Mouse (Mus musculus) hindbrain, embryonic 13.5 days (tissue): ENCODE results near the gene Ccdc175. TPM values are rescaled to one million over a fixed set of nuclear protein-coding genes. Genes with fewer than 3 reads are reported as not detected.

ENCODE experiments used
- ATAC-seq: fragments of 200-750 bp; cut with Nextera tagmentation; 2 replicates; pipeline ENCODE4 v1.8.0; 2017; ENCODE audit warnings: moderate TSS enrichment; ENCODE audit not compliant: low FRiP score
- H3K27ac ChIP-seq: fragments of 300-500 bp; sonication (generic); 2 replicates; pipeline ENCODE4 v1.5.1; 2015; ENCODE audit warnings: inconsistent platforms, mild to moderate bottlenecking, moderate library complexity
- H3K27me3 ChIP-seq: fragments of 300-500 bp; sonication (generic); 2 replicates; pipeline ENCODE4 v1.6.1; 2015; ENCODE audit warnings: mild to moderate bottlenecking, inconsistent platforms
- H3K36me3 ChIP-seq: fragments of 300-500 bp; sonication (generic); 2 replicates; pipeline ENCODE4 v1.6.1; 2015; ENCODE audit warnings: mild to moderate bottlenecking, inconsistent platforms
- H3K4me1 ChIP-seq: fragments of 300-500 bp; sonication (generic); replicated peaks from 2 replicates; pipeline ENCODE4 v1.6.1; 2015; ENCODE audit warnings: inconsistent platforms
- H3K4me2 ChIP-seq: fragments of 300-500 bp; sonication (generic); 2 replicates; pipeline ENCODE4 v1.6.1; 2015; ENCODE audit warnings: inconsistent platforms, mild to moderate bottlenecking, moderate library complexity
- H3K4me3 ChIP-seq: fragments of 300-500 bp; sonication (generic); 2 replicates; pipeline ENCODE4 v1.5.1; 2015; ENCODE audit warnings: mild to moderate bottlenecking, inconsistent platforms
- H3K9ac ChIP-seq: fragments of 300-500 bp; sonication (generic); 2 replicates; pipeline ENCODE4 v1.6.1; 2015; ENCODE audit warnings: mild to moderate bottlenecking, inconsistent platforms
- H3K9me3 ChIP-seq: fragments of 300-500 bp; sonication (generic); 2 replicates; pipeline ENCODE4 v1.6.1; 2016; ENCODE audit warnings: inconsistent platforms
- WGBS: fragments of 180-500 bp; shearing (Covaris S2); methylation state at CpG from one replicate; pipeline ENCODE4 v1.1.7; 2015; 5-methylcytosine and 5-hydroxymethylcytosine counted together
- polyA plus RNA-seq: library from polyadenylated mRNA; unstranded; fragments of >200 nt; fragmentation: Nextera tagmentation; extraction: Ambion mirVana; gene quantifications from 2 replicates; pipeline ENCODE4 v1.2.1, GENCODE M21; 2015

Gene Ccdc175
- not detected in 2 replicates for polyA plus RNA-seq

DNA sequence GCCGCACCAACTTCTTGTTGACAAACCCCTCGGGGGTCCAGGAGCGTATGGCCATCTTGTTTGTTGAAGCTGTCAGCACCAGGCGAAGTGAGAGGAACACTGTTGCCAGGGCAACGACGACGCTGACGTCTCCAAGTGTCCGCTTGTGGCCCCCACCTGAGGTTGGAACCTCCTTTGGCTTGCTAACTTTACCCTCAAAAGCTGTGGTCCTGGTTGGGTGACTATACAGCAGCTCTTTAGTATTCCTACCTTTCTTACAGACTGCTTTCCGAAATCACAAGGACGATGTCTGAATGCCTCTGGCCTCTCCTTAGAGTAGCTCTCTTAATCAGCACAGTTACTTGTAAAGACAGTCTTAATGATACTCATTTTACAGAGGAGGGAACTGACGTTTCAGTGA is at the start of gene Ccdc175:
Gene Ccdc175 (minus strand): TSS at position 101 of the 400 bp plus-strand sequence.
- H3K9ac ChIP-seq = no peak within 1 kb of the TSS
- H3K4me2 ChIP-seq = no peak within 1 kb of the TSS
- 81% methylated on average over 12 of the region's 12 CpGs for WGBS
- H3K36me3 ChIP-seq = no peaks in the 10 kb centered on the region
- H3K9me3 ChIP-seq = no peaks in the 10 kb centered on the region
- no peaks in the 10 kb centered on the region for H3K27me3 ChIP-seq
- ATAC-seq = no peak
- no peaks in the 10 kb centered on the region for H3K4me1 ChIP-seq
- H3K27ac ChIP-seq = no peak within 1 kb of the TSS
- no peak within 1 kb of the TSS for H3K4me3 ChIP-seq

DNA sequence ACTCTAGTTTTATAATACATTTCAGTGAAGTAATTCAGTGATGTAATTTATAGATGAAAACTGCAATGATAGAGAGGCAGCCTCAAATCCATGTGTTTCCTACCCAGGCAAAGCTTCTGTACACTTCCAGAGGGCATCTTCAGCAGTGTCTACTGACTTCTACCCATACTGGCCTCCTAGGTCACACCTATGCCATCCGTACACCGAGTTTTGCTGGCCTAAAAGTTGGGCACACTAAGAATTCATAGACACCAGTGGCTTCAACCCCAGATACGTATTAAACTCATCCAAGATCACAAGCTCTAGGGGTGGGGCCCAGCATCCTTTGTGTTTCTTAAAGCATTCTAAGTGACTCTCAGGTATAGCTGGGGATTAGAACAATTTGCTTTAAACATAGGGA is 49.3 kb upstream of the Ccdc175 start:
- Histone ChIP-seq H3K4me2 (peak overlapping the region; percentile 66), H3K27me3 (no peaks in the 10 kb centered on the region), H3K4me1 (peaks cover 63% of the 10 kb centered on the region), H3K27ac (peak overlapping the region; percentile 98), H3K36me3 (peaks cover 9% of the 10 kb centered on the region), H3K9me3 (no peaks in the 10 kb centered on the region), H3K4me3 (peak overlapping the region; percentile 74), H3K9ac (peak overlapping the region; percentile 97)
- ATAC-seq = no peak
- WGBS = 69% methylated on average over 3 of the region's 3 CpGs

DNA sequence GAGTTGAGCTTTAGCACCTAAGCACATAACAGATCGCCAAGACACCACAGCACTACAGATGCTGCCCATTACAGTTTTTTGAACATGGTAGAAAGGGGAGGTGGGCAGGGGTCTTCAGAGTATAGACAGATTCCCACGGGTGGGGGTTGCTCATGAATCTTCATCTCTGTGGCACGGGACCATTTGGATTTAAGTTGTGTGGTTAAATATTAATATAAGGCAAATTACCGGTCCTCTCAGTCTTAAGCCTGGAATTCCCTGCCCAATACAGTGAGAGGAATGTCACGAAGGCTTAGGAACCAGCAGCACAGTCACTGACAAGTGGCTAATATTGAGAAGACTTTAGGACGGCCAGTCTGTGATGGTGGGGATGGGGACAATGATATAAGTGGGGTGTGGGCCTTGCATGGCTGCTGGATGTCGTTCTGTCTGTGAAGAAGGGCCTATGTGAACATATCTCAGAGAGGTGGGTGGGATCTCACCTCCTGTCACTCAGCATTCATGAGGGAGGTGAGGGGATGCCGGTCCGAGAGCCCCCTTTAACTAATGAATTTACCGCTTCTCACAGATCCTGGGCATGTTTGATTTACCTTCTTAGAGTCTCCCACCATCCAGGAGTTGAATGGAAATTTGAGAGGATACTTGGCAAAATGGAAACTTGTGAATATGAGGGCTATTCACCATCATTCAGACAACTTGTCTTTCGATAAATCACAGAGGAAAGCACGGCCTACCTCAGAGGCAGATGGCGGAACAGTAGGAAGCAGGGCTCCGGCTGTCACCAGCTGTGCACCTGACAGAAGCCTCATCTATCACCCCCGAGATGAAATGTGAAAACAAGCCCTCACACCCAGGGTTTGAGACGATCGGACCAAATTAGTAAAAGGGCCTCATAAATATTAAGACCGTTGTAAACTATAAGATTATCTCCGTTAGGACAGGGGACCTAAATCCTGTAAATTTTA is 48.3 kb upstream of the Ccdc175 start:
- H3K9me3 ChIP-seq = no peaks in the 10 kb centered on the region
- H3K4me2 ChIP-seq = peak overlapping the region; percentile 66
- peaks cover 12% of the 10 kb centered on the region for H3K36me3 ChIP-seq
- no peak for ATAC-seq
- peak overlapping the region; percentile 74 for H3K4me3 ChIP-seq
- WGBS = 47% methylated on average over 19 of the region's 19 CpGs
- peaks cover 64% of the 10 kb centered on the region for H3K4me1 ChIP-seq
- peak overlapping the region; percentile 98 for H3K27ac ChIP-seq
- peak overlapping the region; percentile 97 for H3K9ac ChIP-seq
- H3K27me3 ChIP-seq = no peaks in the 10 kb centered on the region

DNA sequence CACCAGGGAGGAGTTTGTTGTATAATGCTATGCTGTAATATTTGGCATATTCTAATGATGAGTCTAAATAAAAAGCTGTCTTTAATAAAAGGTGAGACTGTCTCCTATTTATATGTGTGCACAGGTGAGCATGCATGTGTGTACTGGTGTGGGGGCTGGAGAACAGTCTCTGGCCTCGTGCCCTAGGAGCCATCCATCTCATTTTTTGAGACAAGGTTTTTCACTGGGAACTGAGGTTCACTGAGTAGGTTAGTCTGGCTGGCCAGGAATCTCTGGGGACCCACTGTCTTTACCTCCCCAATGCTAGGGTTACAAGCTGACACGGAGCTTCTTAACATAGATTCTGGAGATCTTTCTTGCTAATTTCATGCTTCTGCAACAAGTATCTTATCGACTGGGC is 47.3 kb upstream of the Ccdc175 start:
- Histone ChIP-seq H3K4me2 (peak overlapping the region; percentile 66), H3K36me3 (peaks cover 15% of the 10 kb centered on the region), H3K4me3 (peak overlapping the region; percentile 74), H3K27me3 (no peaks in the 10 kb centered on the region), H3K27ac (peak overlapping the region; percentile 35; the same call in 1 of the 2 replicates), H3K9ac (peak overlapping the region; percentile 97), H3K9me3 (no peaks in the 10 kb centered on the region), H3K4me1 (peaks cover 69% of the 10 kb centered on the region)
- 58% methylated on average over 3 of the region's 3 CpGs for WGBS
- no peak for ATAC-seq

DNA sequence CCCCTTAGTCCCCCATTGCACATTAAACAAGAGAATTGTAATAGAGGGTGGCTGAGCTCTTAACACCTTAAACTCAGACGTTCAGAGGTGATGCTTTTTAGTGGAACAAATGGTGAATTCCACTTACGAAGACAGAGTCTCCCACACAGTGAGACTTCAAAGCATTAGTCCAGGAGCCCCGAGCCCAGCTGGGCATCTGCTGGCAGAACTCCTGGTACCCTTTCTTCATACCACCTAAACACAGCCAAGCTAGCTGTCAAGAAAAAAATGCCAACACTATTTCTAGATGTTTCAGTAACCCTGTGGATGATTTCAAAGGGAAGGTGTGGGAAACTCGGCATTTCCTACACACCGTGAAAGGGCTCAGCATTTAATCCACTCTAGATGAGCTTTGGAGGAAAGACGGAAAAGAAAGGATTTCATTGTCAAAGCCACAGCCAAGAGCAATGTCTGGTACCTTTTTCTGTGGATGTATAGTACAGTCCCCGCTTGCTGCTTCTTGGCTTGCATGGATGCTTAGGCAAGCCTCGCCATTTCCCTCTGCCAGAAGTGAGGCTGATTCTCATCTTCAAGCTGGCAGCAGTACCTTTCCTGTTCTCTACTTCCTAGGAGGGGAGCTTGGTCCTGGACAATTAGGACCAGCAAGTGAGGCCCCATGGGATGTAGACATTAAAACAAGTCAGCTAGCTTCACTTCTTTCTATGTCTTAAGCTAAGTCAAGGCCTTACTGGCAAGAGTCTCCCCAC is 44.8 kb upstream of the Ccdc175 start:
- no peak overlapping the region for H3K27ac ChIP-seq
- no peak overlapping the region for H3K4me3 ChIP-seq
- peak overlapping the region; percentile 21; the same call in 1 of the 2 replicates for H3K4me2 ChIP-seq
- peaks cover 84% of the 10 kb centered on the region for H3K4me1 ChIP-seq
- no peak for ATAC-seq
- H3K9me3 ChIP-seq = no peaks in the 10 kb centered on the region
- 74% methylated on average over 8 of the region's 8 CpGs for WGBS
- H3K36me3 ChIP-seq = peaks cover 22% of the 10 kb centered on the region
- H3K9ac ChIP-seq = no peak overlapping the region; the same call in 1 of the 2 replicates
- H3K27me3 ChIP-seq = no peaks in the 10 kb centered on the region

DNA sequence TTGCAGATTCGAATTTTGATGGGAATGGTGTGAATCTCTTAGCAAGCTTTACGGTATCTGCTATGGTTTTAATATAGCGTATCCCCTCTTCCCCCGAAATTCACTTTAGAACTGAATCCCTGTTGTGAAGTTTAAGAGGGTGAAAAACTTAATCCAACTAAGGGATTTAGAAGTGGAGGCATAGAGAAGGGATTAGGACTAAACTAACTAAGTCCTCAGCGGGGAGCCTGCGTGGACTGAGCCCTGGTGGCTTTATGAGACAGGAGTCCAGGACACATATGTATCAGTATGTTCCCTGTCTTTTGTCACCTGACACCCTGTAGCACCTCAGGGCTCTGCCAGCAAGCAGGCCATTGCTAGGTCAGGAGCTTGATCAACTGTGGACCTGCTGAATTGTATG is 42.9 kb upstream of the Ccdc175 start:
- H3K4me1 ChIP-seq = peaks cover 75% of the 10 kb centered on the region
- 92% methylated on average over 6 of the region's 6 CpGs for WGBS

DNA sequence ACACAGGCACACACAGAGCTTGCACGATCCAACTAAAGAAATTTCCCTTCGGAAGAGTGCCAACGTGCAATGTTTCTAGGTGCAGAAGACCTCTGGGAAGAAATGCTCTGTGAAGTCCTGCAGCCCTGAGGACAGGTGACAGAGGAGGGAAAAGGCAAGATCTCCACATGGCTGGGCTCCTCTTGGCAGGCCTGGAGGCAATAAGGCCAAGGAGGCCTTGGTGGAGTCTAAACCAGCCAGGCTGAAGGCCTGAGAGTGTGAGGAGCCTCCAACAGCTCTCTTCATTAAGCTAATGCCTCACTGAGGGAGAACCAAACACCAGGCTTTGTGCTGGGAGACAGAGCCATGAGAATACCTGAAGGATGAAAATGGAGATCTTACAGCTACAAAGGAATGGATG is 40.5 kb upstream of the Ccdc175 start:
- WGBS = 94% methylated on average over 3 of the region's 3 CpGs
- no peak overlapping the region for H3K4me2 ChIP-seq
- H3K9ac ChIP-seq = no peak overlapping the region
- H3K27ac ChIP-seq = no peak overlapping the region
- H3K4me1 ChIP-seq = peaks cover 55% of the 10 kb centered on the region
- H3K27me3 ChIP-seq = no peaks in the 10 kb centered on the region
- no peak overlapping the region for H3K4me3 ChIP-seq
- no peaks in the 10 kb centered on the region for H3K9me3 ChIP-seq
- peaks cover 62% of the 10 kb centered on the region for H3K36me3 ChIP-seq
- ATAC-seq = no peak

More for the DNA sequence above, 42.9 kb upstream of the Ccdc175 start:
- ATAC-seq = no peak
- H3K27ac ChIP-seq = no peak overlapping the region
- no peak overlapping the region for H3K4me3 ChIP-seq
- H3K9ac ChIP-seq = no peak overlapping the region
- H3K9me3 ChIP-seq = no peaks in the 10 kb centered on the region
- H3K27me3 ChIP-seq = no peaks in the 10 kb centered on the region
- H3K36me3 ChIP-seq = peaks cover 40% of the 10 kb centered on the region
- H3K4me2 ChIP-seq = no peak overlapping the region

DNA sequence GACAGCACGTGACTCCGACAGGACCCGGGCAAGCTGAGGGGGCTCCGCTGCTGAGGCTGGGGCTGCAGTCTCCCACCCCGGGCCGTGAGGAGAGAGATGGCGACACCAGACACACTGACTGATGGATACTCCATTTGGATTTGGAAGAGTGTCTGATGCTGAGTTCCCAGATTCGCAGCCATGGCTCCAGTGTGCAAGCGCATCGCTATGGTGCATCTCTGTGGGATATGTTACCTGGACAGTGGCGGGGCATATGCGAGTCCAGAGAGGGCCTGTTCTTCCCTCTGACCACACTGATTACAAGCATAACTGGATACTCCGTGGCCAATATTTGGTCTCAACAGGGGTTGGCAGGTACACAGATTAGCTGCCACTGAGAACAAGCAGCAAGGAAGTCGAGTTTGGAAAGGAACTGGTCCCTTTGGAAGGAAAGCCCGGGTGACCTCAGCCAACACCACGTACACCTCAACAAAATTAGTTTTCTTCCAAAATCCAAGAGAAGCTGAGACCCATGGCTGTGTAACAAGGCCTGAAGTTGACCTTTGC is 38.8 kb upstream of the Ccdc175 start:
- WGBS = 90% methylated on average over 16 of the region's 16 CpGs
- no peaks in the 10 kb centered on the region for H3K27me3 ChIP-seq
- H3K4me2 ChIP-seq = no peak overlapping the region
- H3K4me1 ChIP-seq = peaks cover 39% of the 10 kb centered on the region
- peaks cover 70% of the 10 kb centered on the region for H3K36me3 ChIP-seq
- H3K9ac ChIP-seq = no peak overlapping the region
- no peaks in the 10 kb centered on the region for H3K9me3 ChIP-seq
- ATAC-seq = no peak
- no peak overlapping the region for H3K27ac ChIP-seq
- H3K4me3 ChIP-seq = no peak overlapping the region

DNA sequence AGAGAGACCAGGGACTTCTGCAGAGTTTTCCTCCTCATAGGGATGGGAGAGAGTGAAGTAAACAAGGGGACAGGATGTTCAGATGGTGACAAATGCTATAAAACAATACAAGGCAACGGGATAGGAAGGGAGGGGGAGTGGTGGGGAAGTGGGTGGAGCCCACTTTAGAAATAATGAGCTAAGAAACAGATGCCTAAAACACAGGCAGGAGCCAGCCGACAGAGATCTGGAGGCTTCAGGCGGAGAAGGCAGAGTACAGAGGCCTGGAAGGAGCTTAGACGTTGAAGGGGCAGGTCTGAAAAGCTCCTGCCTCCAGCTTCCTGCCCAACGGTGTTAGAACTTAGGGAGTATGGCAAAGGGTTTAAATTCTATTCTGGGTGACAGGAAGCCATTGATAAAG is 28.7 kb upstream of the Ccdc175 start:
- Histone ChIP-seq H3K27me3 (no peaks in the 10 kb centered on the region), H3K27ac (no peak overlapping the region), H3K4me1 (no peaks in the 10 kb centered on the region), H3K9ac (no peak overlapping the region), H3K9me3 (no peaks in the 10 kb centered on the region), H3K4me2 (no peak overlapping the region), H3K4me3 (no peak overlapping the region), H3K36me3 (peaks cover 93% of the 10 kb centered on the region)
- no peak for ATAC-seq
- WGBS = 67% methylated on average over 5 of the region's 5 CpGs

DNA sequence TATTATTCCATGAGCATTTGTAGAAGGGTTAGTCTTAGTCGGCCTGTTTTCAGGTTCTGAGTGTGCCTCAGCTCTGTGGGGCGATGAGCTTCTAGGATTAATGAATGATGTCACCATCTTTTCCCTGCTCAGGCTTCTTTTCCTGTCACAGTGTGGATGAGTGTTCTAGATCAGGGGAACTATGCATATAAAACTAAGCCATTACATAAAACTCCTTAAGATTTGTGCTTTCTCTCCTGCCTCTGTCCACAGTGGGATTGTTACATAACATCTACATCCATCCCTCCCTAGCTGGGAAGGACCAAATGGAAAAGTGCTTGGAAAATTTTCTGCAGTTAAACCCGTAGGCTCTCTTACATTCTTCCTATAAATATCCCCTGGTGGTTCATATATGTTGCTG is 16.0 kb upstream of the Ccdc175 start:
- Histone ChIP-seq H3K4me2 (no peak overlapping the region), H3K9ac (no peak overlapping the region), H3K9me3 (no peaks in the 10 kb centered on the region), H3K36me3 (peaks cover 8% of the 10 kb centered on the region; the same call in 1 of the 2 replicates), H3K27me3 (no peaks in the 10 kb centered on the region), H3K4me1 (peaks cover 10% of the 10 kb centered on the region), H3K27ac (no peak overlapping the region), H3K4me3 (no peak overlapping the region)
- ATAC-seq = no peak
- WGBS = 94% methylated on average over 3 of the region's 3 CpGs

DNA sequence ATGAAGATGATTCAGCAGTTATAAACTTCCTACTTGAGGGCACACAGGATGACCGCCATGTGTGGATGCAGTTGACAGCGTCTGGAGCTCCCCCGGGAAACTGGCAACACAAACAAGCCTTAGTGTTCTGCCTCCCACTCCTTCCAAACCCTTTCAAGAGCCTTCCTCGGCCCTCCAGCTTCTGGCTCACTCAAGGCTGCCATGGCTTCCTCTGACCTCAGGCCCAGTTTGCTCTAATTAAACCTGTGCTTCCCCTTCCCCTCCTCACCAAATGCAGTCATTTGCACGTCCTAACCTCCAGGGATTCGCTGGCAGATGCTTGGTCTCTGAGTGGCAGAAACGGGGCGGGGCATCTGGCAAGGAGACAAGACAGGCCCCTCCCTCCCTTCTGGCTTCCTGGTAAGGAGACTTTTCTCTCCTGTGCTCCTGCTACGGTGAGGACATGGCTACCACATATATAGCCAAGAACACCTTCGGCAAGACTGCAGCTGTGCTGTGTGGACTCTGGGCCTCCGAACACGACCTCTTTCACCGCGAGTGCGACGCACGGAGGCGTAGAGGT is 13.2 kb upstream of the Ccdc175 start:
- peak overlapping the region; percentile 13 for H3K4me2 ChIP-seq
- no peak overlapping the region for H3K4me3 ChIP-seq
- H3K4me1 ChIP-seq = peaks cover 10% of the 10 kb centered on the region
- H3K9ac ChIP-seq = no peak overlapping the region; the same call in 1 of the 2 replicates
- H3K9me3 ChIP-seq = no peaks in the 10 kb centered on the region
- peaks cover 8% of the 10 kb centered on the region; the same call in 1 of the 2 replicates for H3K36me3 ChIP-seq
- WGBS = 41% methylated on average over 18 of the region's 18 CpGs
- H3K27ac ChIP-seq = no peak overlapping the region; the same call in 1 of the 2 replicates
- peak; percentile 74 for ATAC-seq
- H3K27me3 ChIP-seq = no peaks in the 10 kb centered on the region

DNA sequence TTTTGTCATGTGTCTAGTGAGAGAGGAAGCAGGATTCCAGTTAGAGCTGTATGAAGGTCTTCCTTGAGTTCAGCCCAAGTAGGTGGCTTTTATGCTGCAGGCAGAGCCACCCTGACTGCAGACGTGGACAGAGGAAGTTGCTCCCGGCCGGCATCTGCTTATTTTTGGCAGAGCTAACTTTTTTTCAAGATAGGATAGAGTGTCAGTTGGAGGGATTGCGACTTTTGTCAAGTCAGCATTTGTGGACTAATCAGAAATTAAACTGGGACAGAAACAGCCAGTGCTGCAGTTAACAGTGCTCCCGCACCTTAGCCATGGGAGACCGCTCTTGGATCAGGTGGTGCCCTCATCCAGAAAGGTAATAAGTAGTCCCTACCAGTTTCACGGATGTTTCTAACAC is 12.6 kb upstream of the Ccdc175 start:
- no peaks in the 10 kb centered on the region for H3K9me3 ChIP-seq
- 82% methylated on average over 7 of the region's 7 CpGs for WGBS
- no peak overlapping the region for H3K9ac ChIP-seq
- H3K27me3 ChIP-seq = no peaks in the 10 kb centered on the region
- no peak overlapping the region for H3K4me3 ChIP-seq
- peaks cover 10% of the 10 kb centered on the region for H3K4me1 ChIP-seq
- no peak overlapping the region; the same call in 1 of the 2 replicates for H3K27ac ChIP-seq
- H3K4me2 ChIP-seq = no peak overlapping the region
- no peak for ATAC-seq
- peaks cover 4% of the 10 kb centered on the region; the same call in 1 of the 2 replicates for H3K36me3 ChIP-seq
